Mouse (Mus musculus): ENCODE measurements around the gene Flrt3.

Gene Flrt3

GRCm38 (mm10) chr2:140653481-140653880 is 17.8 kb downstream of the Flrt3 start:
- no peak for DNase-seq (ENCODE audit: inconsistent ontology term)

DNA sequence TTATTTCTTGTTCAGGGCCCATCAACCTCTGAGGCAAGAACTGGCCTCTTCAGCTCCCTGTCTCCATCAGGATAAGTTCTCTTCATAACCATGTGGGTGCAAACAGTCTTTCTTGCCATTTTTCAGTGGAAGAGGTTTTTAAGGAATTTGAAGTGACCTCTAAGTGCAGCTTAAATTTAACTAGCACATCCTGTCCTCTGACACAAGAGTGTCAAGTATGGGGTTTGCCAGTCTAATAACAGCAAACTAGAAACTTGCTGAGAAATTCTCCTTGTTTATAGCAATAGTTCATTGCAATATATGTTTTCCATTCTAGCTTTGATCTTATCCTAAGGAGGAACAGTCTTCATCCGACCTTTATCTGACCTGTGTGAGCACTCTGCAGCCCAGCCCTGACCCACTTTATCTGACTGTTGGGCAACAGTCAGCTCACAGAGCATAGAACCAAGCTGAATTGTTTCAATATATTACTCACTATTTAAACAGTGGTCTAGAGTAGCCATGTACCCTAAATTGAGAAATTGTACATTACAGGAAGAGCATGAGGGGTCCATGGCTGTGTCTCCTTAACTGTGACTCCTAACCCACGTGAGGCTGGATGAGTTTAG is 49.4 kb downstream of the Flrt3 start:
- DNase-seq (ENCODE audit: inconsistent ontology term), result no peak

DNA sequence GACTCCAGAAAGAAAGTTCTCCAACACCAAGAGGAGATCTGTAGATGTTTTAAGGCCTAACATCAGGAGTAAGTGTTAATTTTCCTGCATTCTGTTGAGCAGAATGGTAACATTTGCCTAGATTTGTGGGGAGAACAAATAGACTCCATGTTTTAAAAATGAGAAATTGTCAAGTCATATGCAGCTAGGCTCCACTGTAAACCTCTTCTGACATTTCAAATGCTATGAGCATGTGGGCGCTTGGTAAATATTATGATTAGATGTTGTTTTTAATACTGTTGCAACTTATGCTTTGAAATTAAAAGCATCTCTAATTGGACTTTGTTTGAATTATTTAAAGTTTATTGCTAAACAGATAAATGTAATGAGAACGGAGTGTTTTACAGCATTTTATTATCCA is 55.8 kb downstream of the Flrt3 start:
- no peak for DNase-seq (ENCODE audit: inconsistent ontology term)
